Mouse (Mus musculus) ovary, postnatal 10 days (tissue): Measurements from ENCODE around the gene Tpm1.

Source experiments
- DNase-seq: peaks from one replicate; pipeline ENCODE4 v3.0.0; 2022; ENCODE audit warnings: low spot score

Gene Tpm1

GRCm38 (mm10) chr9:67045966-67046602 is 3.1 kb downstream of the Tpm1 start:
- no peak for DNase-seq

GRCm38 (mm10) chr9:67045306-67045675 is 3.9 kb downstream of the Tpm1 start:
- DNase-seq: no peak

GRCm38 (mm10) chr9:67044551-67045305 is 4.5 kb downstream of the Tpm1 start:
- DNase-seq: no peak

DNA sequence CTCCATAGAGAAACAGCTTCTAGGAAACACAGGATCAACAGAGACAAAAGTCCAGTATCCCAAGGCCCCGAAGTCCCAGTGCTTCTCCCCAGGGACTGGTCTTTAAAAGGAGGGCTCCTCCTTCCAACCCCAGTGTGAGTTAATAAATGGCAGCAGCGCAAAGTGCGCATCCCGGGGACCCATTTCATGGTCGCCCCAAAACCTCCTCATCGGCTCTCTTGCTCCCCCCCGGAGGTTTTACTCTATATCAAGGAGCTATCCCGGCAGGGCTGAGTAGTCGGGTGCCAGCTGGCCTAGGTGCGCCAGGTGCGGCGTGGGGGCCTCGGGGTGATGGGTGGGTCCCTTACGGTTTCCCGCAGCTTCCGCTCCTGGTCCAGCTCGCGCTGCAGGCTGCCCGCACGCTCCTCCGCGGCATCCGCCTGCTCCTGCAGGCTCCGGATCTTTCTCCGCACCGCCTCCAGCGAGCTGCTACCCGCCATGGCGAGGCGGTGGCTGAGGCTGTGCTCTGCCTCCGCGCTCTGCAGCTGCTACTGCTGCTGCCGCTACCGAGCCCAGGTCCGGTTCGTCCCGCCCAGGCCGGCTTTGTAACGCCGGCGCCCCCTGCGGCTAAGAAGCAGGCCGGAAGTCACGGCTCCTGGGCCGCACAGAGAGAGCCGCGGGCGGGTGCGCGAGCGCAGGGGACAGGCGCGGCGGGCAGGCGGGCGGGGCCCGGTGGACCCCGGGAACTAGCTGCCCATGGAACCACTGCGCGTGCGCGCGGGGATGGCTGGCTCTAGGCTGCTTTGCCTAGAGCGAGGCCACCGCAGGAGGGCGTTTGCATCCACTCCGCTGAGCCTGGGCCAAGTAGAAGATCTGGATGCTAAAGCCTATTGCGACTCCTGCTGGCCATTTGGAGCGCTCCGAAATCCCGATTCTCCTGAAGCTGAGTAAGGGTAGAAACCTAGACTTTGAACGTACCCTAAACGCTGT is 5.7 kb downstream of the Tpm1 start:
- DNase-seq: peak; percentile 97

GRCm38 (mm10) chr9:67042813-67043207 is 6.4 kb downstream of the Tpm1 start:
- DNase-seq: no peak

- DNase-seq: no peak
Measured at GRCm38 (mm10) chr9:67041840-67042812, 7.1 kb downstream of the Tpm1 start.

GRCm38 (mm10) chr9:67040963-67041839 is 8.0 kb downstream of the Tpm1 start:
- DNase-seq: no peak

GRCm38 (mm10) chr9:67039867-67040266 is 9.3 kb downstream of the Tpm1 start:
- no peak for DNase-seq

DNA sequence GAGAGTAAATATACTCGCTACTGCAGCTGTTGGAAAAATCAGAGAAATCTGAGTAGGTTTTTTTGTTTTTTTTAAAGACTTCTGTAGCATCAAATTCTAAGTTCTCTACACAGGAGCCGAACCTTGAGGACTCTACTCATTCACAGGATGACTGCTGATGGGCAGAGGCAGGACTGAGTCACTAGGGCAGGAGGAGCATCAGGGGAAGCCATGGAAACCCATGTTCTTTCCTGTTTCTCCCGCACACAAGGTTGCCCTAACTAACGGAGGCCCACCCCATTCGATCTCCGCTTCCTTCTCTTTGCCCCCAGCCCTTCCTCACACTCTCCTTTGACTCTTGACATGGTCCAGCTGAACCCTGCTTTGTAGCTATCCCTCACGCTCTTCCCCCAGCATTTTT is 10.5 kb downstream of the Tpm1 start:
- no peak for DNase-seq

- no peak for DNase-seq
Measured at GRCm38 (mm10) chr9:67037666-67038065, 11.5 kb downstream of the Tpm1 start.

DNA sequence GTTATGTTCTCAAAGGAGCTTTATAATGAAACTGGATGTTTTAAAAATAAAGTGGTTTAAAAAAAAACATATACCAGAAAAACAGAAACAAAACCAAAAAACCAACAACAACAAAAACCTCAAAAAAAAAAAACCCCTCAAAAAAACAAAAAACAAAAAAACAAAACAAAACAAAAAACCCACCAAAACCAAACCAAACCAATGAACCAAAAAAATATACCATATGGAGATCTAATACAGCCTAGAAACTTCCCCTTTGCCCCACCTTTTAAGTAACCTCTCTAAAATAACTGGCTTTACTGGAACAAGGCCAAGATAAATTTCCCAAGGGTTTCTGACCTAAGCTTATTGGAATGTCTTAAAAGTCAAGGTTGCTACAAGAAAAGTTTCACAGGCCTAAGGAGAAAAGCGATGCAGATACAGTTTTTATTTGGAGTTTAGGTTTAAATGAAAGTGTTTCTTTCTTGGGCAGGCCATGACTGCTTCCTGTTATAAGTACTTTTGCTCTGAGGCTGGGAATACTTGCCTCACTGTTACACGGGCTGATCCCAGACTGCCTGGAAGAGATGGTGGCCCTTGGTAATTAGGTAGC is 12.6 kb downstream of the Tpm1 start:
- no peak for DNase-seq

- DNase-seq: no peak
Measured at GRCm38 (mm10) chr9:67035957-67036451, 13.2 kb downstream of the Tpm1 start.

DNA sequence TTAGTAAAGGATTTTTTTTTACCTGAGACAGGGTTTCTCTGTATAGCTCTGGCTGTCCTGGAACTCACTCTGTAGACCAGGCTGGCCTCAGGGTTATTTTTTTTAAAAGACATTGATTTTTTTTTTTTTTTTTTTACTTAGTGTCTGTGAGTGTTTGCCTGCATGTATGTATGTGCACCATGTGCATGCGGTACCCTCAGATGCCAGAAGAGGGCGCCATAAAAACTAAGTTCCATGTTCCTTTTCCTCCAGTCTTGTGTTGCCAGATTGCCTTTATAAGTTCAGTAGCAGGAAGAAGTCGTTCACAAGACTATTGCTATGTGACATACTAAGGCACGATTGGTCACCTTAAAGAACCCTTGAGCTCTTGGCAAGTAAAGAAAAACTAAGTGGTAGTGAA is 14.5 kb downstream of the Tpm1 start:
- DNase-seq: no peak

GRCm38 (mm10) chr9:67033016-67033415 is 16.2 kb downstream of the Tpm1 start:
- no peak for DNase-seq

DNA sequence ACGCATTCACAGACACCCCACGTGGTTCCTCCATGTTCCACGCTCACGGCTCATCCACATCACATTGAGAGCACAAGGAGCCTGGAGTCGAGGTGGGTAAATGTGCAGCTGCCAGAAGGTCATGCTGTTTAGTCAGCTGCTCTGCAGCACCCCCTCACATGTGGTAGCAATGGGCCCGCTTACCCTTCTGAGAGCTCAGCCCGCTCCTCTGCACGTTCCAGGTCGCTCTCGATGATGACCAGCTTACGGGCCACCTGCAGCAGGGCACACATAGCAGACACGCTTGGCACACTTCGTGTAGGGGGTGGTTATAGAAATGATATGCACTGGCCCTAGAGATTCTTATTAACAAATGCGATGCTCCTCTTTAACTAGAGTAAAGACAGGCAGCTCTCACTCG is 16.6 kb downstream of the Tpm1 start:
- DNase-seq: no peak

DNA sequence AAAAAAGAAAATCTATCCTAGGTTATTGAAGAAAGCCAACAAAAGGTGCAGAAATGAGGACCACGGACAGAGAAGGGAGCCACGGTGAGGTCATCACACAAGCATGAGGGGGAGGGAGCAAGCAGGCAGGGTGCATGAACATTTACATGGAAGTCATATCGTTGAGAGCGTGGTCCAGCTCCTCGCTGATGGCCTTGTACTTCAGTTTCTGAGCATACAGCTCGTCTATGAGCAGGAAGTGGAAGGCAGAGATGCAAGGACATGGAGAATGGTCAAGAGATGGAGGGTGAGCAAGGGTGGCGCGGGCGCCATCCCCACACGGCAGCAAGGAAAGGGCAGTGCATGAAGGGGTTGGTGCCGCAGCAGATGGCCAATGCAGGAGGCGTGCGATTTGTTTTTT is 19.7 kb downstream of the Tpm1 start:
- DNase-seq: no peak

- DNase-seq: no peak
Measured at GRCm38 (mm10) chr9:67028929-67029328, 20.3 kb downstream of the Tpm1 start.

GRCm38 (mm10) chr9:67028133-67028724 is 21.0 kb downstream of the Tpm1 start:
- DNase-seq: no peak

DNA sequence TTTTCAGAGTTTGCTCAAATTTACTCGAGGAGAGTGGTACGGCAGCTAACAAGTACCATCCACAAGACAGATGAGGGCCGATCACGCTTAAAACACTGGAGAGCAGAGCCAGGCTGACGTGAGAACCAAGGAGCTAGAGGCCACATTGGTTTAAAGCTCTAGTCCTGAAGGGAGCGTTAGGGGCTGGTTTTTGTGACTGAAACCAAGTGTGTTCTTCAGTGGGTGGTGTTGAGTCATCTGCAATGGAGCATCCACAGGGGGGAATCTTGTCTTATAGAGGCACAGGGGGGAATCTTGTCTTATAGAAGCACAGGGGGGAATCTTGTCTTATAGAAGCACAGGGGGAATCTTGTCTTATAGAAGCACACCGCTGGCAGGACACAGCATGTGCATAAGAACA is 22.3 kb downstream of the Tpm1 start:
- DNase-seq: no peak

- no peak for DNase-seq
Measured at GRCm38 (mm10) chr9:67026061-67026460, 23.1 kb downstream of the Tpm1 start.
